Mouse (Mus musculus) CD8-positive naive resting alpha-beta T cell, adult 2 months (primary cell): ENCODE measurements around the gene Scrg1.
A peak's percentile ranks its signal among the peaks of the same experiment; 100 is the strongest.
"Not testable (repeated sequence)": the region's sequence is repeated elsewhere in the genome, so short reads cannot be mapped to it uniquely, and the experiment has no call there.

Experiments used
- DNase-seq, 2 experiments: peaks; one replicate each; pipeline ENCODE4 v3.0.0; 2022; ENCODE audit warnings: low read depth in 2 of 2, low spot score in 2 of 2

Gene Scrg1

DNA sequence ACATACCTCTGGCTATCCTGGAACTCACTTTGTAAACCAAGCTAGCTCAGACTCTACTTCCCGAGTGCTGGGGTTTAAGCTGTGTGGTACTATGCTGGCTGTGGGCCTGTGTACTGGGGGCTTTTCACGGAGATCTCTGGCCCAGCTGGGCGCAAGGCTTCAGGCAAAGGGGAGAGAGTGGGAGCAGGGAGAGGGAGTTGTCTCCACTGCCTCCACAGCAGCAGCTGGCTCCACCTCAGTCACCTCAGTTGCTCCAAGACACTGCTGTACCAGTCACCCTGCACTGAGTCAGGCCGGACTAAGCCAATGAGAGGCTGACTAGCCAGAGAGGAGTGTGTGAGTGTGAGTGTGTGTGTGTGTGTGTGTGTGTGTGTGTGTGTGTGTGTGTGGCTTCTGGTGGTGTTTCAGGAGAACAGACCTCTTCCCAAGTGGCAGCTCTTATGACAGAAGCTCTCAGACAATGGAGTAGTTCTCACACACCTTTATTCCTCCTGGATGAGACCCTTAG lies 51.9 kb downstream of the Scrg1 start:
- no peak for DNase-seq

DNA sequence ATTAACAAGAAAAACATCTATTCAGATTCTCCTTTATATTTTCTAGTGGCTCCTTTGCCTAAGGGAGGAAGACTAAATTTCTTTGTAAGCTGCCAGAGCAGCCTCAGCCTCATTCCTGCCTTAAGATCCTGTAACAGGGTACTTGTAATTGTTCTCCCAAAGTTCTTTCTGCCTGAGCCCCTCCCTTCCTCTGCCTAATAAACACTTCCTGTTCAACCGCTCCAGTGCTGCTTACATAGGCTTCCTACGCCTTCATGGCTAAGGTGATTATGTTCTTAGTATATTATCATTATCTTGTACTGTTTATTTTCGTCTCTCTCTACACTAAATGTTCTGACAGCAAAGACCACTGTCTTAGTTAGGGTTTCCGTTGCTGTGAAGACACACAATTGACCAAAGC lies 52.9 kb downstream of the Scrg1 start:
- DNase-seq = no peak

DNA sequence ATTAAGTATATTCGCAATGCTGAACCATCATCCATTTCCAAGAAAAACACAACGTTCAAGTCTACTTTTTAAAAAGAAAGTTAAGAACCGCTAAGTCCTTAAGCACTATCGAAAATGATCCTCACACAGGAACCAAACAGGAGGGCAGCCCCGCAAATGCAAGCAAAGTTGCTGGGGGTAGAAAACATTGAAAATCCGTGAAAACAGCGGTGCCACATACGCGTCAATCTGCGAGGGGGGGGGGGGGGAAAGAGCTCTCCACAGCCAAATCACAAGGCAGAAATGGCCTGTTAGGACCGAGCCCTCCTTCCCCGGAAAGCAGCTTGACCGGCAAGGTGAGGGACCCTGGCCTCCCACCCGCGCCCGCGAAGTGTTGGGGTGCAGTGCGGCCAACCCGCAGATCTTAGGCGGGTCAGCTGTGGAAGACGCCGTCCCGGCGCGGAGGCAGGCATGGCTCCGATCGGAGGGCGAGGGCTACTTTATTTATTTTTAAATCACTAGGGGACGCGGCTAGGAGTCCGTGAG lies 55.1 kb downstream of the Scrg1 start:
- peak in 1 of 2 experiments; percentile 15 for DNase-seq

DNA sequence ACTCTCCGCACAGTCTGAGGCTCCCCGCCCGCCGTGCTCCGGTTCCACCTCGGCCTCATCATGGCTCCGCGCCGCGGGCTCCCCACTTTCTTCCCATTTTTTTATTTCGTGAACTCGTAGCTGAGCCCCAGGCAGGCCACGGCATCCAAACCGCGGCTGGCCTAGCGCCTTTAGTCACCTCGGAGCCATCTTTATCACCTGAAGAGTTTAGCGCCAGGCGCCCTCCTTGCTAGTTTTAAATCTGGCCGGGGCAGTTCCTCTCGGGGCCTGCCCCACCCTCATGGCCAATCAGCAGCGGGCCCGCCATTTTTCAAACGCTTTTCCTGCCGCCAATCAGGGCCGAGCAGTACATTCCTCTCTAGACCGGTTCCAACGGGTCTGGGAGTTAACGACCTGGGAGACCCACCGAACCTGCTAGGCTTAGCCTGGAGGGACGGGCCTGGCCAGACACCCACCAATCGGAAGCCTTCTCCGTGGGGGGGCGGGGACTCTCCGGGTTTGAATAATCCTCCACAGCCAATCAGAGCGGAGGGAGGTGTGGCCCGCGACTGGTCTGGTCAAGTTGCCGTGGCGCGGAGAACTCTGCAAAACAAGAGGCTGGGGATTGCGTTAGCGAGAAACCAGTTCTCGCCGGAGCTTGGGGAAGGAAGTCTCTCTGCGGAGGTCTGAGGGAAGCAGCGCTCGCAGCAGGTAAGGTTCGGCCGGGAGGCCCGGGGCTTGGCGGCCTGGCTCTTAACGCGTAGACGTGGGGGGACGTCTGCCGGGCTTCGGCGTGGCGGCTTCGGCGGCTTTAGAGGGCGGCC lies 55.8 kb downstream of the Scrg1 start, which contains the start of gene Hmgb2:
Gene Hmgb2 (plus strand): TSS at position 592 of the 803 bp plus-strand sequence.
- DNase-seq = peak; percentile 99

DNA sequence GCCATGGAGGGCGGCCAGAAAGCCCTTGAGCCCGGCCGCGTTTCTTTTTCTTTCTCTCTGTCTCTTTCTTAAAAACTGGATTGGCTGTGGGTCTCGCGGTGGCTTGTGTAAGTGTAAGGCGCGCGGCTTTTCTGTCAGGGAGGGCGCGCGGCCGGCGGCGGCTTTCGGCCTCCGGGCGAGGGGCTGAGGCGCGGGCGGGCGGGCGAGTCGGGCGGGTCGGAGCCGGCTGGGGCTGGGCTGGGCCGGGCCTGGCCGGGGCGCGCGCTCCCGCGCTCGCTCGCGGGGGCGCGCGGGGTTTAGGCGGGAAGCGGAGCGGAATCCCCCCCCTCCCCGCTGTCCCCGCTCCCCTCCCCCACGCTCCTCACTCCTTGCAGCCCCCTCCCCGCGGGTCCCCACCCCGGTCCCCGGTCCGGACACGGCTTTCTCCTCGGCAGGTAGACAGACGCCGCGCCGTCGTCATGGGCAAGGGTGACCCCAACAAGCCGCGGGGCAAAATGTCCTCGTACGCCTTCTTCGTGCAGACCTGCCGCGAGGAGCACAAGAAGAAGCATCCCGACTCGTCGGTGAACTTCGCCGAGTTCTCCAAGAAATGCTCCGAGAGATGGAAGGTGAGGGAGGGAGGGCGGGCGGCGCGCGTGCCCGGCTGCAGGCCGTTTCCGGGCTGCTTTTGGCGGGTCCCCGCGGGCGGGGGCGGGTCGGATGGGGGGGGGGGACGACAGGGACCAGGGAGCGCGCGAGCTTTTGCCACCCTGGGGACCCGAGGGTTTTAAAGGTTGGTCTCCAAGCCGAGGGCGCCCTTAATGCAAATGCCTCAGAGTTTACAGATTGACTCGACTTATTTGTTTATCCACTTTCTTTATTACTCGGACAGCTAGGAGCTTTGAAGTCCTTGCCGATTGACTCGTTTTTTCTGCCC lies 56.7 kb downstream of the Scrg1 start:
- no peak for DNase-seq

DNA sequence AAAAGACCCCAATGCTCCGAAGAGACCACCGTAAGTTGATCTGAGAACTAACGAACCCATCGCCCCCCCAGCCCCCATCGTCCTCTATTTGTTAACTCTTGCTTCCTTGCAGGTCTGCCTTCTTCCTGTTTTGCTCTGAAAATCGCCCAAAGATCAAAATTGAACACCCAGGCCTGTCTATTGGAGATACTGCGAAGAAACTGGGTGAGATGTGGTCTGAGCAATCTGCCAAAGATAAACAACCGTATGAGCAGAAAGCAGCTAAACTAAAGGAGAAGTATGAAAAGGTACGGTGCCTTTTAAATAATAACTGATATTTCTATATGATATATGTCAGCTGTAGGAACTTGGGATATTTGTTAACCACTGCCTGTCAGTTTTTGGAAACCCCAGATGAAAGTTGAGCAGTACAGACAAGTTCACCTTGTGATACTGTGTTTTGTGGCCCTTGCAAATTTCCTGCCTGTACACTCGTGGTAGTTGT lies 57.5 kb downstream of the Scrg1 start:
- not testable (repeated sequence) for DNase-seq

DNA sequence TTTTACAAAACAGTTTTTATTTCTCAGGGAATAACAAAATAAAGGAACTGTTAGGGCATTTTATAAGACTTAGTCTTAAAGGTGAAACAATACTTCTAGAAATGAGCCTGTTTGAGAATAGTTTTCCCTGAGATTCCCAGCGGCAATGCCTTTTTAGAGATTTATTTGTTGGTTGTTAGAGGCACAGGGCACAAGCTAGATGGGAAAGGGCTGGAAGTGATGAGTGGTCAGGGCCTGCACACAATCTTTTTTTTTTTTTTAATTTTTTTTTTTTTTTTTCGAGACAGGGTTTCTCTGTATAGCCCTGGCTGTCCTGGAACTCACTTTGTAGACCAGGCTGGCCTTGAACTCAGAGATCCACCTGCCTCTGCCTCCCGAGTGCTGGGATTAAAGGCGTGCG lies 61.0 kb downstream of the Scrg1 start:
- not testable (repeated sequence) for DNase-seq

DNA sequence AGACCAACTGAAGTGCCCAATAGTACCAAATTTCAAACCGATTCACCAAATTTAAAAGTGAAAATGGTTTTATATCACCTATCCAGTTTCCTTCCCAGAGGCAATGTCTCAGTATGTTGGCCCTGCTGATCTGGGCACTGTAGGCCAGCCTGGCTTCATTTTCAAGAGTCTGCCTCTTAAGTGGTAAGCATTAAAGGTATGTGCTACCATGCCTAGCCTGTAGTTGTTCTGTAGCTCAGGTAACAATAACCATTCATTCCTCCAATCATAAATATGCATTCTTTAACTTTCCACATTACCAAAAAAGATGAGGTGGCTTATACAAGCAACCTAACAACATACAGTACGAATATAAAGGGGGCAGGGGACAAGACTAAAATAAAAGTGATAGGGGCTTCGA lies 62.0 kb downstream of the Scrg1 start:
- DNase-seq = no peak

DNA sequence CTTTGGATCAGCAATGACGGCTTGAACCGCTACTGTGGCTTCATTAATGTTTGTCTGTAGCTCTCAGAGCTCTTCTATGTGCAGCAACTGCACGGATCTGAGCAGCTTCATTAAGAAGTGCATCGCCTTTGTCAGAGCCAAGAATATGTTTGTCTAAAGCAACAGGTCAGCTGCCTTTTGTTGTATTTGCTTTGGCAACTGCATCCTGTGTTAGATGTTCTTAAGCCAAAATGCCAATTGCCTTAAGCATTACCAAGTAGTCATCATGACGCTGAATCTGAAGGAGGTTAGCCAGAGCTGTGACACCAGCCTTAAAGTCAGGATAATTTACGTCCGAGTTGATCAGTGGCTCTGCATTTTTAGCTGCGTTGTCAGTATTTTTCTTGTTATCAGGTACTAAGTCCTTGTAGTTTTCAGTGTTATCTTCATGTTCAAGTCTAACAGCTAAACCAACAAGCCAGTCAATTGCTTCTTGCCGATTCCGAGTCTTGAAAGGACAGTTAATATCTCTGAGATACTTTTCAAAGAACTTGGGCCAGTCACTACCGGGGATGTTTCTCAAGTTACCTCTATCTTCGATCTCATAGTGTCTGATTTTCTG lies 64.6 kb downstream of the Scrg1 start:
- DNase-seq = no peak
